Mouse (Mus musculus): ENCODE results near the gene Wsb2.
"Not testable (repeated sequence)": the region's sequence is repeated elsewhere in the genome, so short reads cannot be mapped to it uniquely, and the experiment has no call there.

Gene Wsb2

GRCm38 (mm10) chr5:117357478-117358247, 559 bp downstream of the Wsb2 start:
- peak in 1 of 2 experiments; percentile 66 for DNase-seq

- no peak for DNase-seq
These were observed 1.1 kb downstream of the Wsb2 start for GRCm38 (mm10) chr5:117358248-117358630.

GRCm38 (mm10) chr5:117358725-117359124, 1.6 kb downstream of the Wsb2 start:
- peak; percentile 71 to 85 for DNase-seq

- DNase-seq = no peak
These were observed 2.6 kb downstream of the Wsb2 start for GRCm38 (mm10) chr5:117359497-117360227.

- peak in 1 of 2 experiments; percentile 45 for DNase-seq
These were observed 3.1 kb downstream of the Wsb2 start for GRCm38 (mm10) chr5:117360228-117360515.

- no peak for DNase-seq
These were observed 3.8 kb downstream of the Wsb2 start for GRCm38 (mm10) chr5:117360631-117361541.

GRCm38 (mm10) chr5:117361590-117361989, 4.5 kb downstream of the Wsb2 start:
- DNase-seq = no peak

- peak; percentile 45 to 63 for DNase-seq
These were observed 6.1 kb downstream of the Wsb2 start for GRCm38 (mm10) chr5:117363066-117363782.

- DNase-seq = no peak
These were observed 7.7 kb downstream of the Wsb2 start for GRCm38 (mm10) chr5:117364821-117365220.

- DNase-seq = no peak
These were observed 8.9 kb downstream of the Wsb2 start for GRCm38 (mm10) chr5:117365904-117366561.

GRCm38 (mm10) chr5:117367206-117367605, 10.1 kb downstream of the Wsb2 start:
- DNase-seq = no peak

GRCm38 (mm10) chr5:117370592-117370991, 13.5 kb downstream of the Wsb2 start:
- peak; percentile 28 to 50 for DNase-seq

- no peak for DNase-seq
These were observed 16.3 kb downstream of the Wsb2 start for GRCm38 (mm10) chr5:117373418-117373817.

GRCm38 (mm10) chr5:117374372-117375049, 17.4 kb downstream of the Wsb2 start:
- no peak for DNase-seq

GRCm38 (mm10) chr5:117376331-117376761, 19.2 kb downstream of the Wsb2 start:
- DNase-seq = no peak

GRCm38 (mm10) chr5:117377731-117378130, 20.6 kb downstream of the Wsb2 start:
- not testable (repeated sequence) for DNase-seq

- DNase-seq = no peak
These were observed 23.1 kb downstream of the Wsb2 start for GRCm38 (mm10) chr5:117380199-117380598.

GRCm38 (mm10) chr5:117381785-117382184, 24.7 kb downstream of the Wsb2 start:
- DNase-seq = no peak

- DNase-seq = no peak
These were observed 26.1 kb downstream of the Wsb2 start for GRCm38 (mm10) chr5:117383198-117383597.

GRCm38 (mm10) chr5:117388296-117388751, 31.2 kb downstream of the Wsb2 start:
- DNase-seq = peak; percentile 69 to 72

GRCm38 (mm10) chr5:117388877-117389276, 31.8 kb downstream of the Wsb2 start, which contains the start of gene Rfc5:
TSS of gene Rfc5 (minus strand) at chr5:117389047.
- DNase-seq = peak; percentile 97

Data from lung, postnatal 4 days (tissue).